Mouse (Mus musculus) liver, postnatal 0 days (tissue): ENCODE measurements around the gene Tbc1d23.

Source experiments
- CTCF ChIP-seq: sonication (generic); IDR thresholded peaks from 2 replicates; pipeline ENCODE4 v1.5.1; 2016; ENCODE audit warnings: antibody characterized with exemption, low read depth
- EP300 ChIP-seq: IDR thresholded peaks from 2 replicates; pipeline ENCODE4 v1.6.1; 2016; ENCODE audit warnings: antibody characterized with exemption, low read depth, mild to moderate bottlenecking

DNA sequence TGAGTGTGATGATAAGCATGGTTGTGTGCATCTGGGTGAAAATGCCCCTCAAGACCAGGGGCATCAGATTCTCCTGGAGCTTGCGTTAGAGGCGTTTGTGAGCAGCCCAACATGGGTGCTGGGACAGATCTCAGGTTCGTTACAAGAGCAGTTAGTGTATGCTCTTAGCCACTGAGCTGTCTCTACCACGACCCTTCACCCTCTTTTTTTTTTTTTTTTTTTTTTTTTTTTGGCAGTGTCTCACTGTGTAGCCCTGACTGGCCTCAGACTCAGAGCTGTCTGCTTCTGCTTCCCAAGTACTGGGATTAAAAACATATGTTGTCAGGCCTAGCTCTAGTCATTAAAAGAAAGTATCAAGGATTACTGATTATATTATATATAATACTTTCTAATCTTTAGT, 105.0 kb downstream of the Tbc1d23 start:
- no peak for TF ChIP-seq CTCF
- no peak for TF ChIP-seq EP300
